Mouse (Mus musculus) limb, embryonic 11.5 days (tissue): ENCODE measurements around the gene Rapgef3. TPM values are rescaled to one million over a fixed set of nuclear protein-coding genes. Genes with fewer than 3 reads are reported as not detected.
A peak's percentile ranks its signal among the peaks of the same experiment; 100 is the strongest.

ENCODE experiments used
- ATAC-seq: fragments of 200-750 bp; cut with Nextera tagmentation; 2 replicates; pipeline ENCODE4 v1.8.0; 2017; ENCODE audit warnings: low read depth; ENCODE audit not compliant: insufficient number of reproducible peaks, low FRiP score, low TSS enrichment
- DNase-seq: peaks from one replicate; pipeline ENCODE4 v3.0.0-alpha.2; 2015; ENCODE audit warnings: low spot score
- H3K27ac ChIP-seq: fragments of 300-500 bp; sonication (generic); replicated peaks from 2 replicates; pipeline ENCODE4 v1.5.1; 2014; ENCODE audit warnings: low read depth, mild to moderate bottlenecking, low read length
- H3K27me3 ChIP-seq: fragments of 300-500 bp; sonication (generic); 2 replicates; pipeline ENCODE4 v1.6.1; 2014; ENCODE audit warnings: mild to moderate bottlenecking, low read length, mixed read lengths; ENCODE audit not compliant: control insufficient read depth, insufficient read depth
- H3K36me3 ChIP-seq: fragments of 300-500 bp; sonication (generic); 2 replicates; pipeline ENCODE4 v1.6.1; 2014; ENCODE audit warnings: mild to moderate bottlenecking, low read length, moderate library complexity, mixed read lengths; ENCODE audit not compliant: control insufficient read depth, insufficient read depth
- H3K4me1 ChIP-seq: fragments of 300-500 bp; sonication (generic); 2 replicates; pipeline ENCODE4 v1.6.1; 2014; ENCODE audit warnings: low read length, mixed read lengths; ENCODE audit not compliant: control insufficient read depth, insufficient read depth
- H3K4me2 ChIP-seq: fragments of 300-500 bp; sonication (generic); 2 replicates; pipeline ENCODE4 v1.6.1; 2014; ENCODE audit warnings: low read depth, mild to moderate bottlenecking, moderate library complexity; ENCODE audit not compliant: severe bottlenecking
- H3K4me3 ChIP-seq: fragments of 300-500 bp; sonication (generic); 2 replicates; pipeline ENCODE4 v1.5.1; 2014; ENCODE audit warnings: low read depth, low read length
- H3K9ac ChIP-seq: fragments of 300-500 bp; sonication (generic); 2 replicates; pipeline ENCODE4 v1.6.1; 2014; ENCODE audit warnings: mild to moderate bottlenecking, low read length
- H3K9me3 ChIP-seq: fragments of 300-500 bp; sonication (generic); 2 replicates; pipeline ENCODE4 v1.6.1; 2016; ENCODE audit warnings: low read length; ENCODE audit not compliant: control insufficient read depth
- WGBS: fragments of 180-500 bp; shearing (Covaris S2); extraction: QIAGEN DNeasy Blood & Tissue Kit; methylation state at CpG from one replicate; pipeline ENCODE4 v1.1.7; 2014; 5-methylcytosine and 5-hydroxymethylcytosine counted together
- polyA plus RNA-seq: library from polyadenylated mRNA; unstranded; fragments of >200 nt; fragmentation: Nextera tagmentation; extraction: Ambion mirVana; gene quantifications from 2 replicates; pipeline ENCODE4 v1.2.1, GENCODE M21; 2014

Gene Rapgef3
- polyA plus RNA-seq, 1 experiment from 2014 or later: 3.9 TPM

DNA sequence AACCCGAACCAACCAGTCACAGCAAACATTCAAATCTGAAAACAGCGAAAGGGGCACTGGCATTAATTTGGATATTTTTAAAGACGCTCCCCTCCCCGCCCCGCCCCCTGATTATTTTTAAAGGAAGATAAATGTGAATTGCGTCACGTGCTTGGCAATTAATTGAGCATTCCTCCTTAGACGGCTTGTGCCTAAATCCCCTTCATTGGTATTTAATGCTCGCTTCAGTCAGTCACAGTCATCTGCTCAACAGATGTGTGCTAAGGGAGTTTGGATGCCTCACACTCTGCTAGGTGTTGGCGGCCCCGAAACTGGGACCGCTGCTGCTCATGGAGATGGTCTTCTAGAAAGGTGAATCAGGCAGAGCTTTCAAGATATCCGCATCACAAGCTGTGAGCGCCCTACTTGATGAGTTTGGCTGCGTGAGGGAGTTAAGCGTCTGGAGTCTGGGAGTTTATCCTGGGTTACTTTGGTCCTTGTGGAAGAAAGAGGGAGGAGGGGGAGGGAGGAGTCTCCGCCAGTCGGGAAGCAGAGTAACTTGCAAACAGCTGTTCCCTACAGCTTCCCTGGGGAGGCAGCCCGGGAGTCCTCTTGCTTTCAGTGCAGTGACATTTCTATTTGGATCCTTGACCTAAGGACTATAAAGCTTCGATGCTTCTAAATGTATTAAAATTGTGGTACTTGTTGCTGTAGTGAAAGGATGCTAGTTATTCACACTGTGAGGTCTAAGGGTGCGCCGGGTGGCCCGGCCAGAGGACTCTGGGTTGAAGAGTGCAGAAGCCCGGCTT lies 14.4 kb upstream of the Rapgef3 start:
- ATAC-seq (peak; percentile 27; the same call in 1 of the 2 replicates), DNase-seq (peak; percentile 77)
- Histone ChIP-seq H3K9me3 (no peaks in the 10 kb centered on the region), H3K9ac (no peak overlapping the region), H3K4me3 (0 out of 2 replicates have a peak overlapping the region, but pooled peaks have one; percentile 5), H3K4me1 (peaks cover 18% of the 10 kb centered on the region), H3K36me3 (no peaks in the 10 kb centered on the region), H3K27me3 (no peaks in the 10 kb centered on the region), H3K27ac (peak overlapping the region; percentile 79), H3K4me2 (peak overlapping the region; percentile 47)
- WGBS: 4% methylated on average over 24 of the region's 24 CpGs

DNA sequence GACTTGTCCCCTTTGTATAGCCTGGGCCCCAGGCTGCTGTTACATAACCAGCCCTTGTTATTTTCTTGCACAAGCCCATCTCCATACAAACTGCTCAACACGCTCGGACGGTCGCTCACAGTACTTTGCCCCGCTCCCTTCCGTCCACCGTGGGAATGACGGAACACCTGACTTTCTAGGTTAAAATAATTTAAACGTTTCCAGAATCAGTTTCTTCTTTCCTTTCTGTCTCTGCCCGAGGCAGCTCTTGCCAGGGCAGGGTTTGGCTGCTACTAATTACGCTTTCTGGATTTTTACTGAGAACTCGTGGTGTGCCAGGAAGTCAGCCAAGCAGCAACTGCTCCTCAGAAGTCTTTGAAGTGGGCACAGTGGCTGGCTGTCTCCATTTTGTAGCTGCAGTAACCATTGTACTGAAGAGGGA lies 12.8 kb upstream of the Rapgef3 start:
- Histone ChIP-seq H3K36me3 (no peaks in the 10 kb centered on the region), H3K9me3 (no peaks in the 10 kb centered on the region), H3K27ac (peak overlapping the region; percentile 66; the same call in 1 of the 2 replicates), H3K4me1 (peaks cover 18% of the 10 kb centered on the region), H3K4me3 (no peak overlapping the region), H3K9ac (no peak overlapping the region), H3K4me2 (no peak overlapping the region), H3K27me3 (no peaks in the 10 kb centered on the region)
- DNase-seq (peak; percentile 43), ATAC-seq (no peak)
- 43% methylated on average over 12 of the region's 12 CpGs for WGBS

DNA sequence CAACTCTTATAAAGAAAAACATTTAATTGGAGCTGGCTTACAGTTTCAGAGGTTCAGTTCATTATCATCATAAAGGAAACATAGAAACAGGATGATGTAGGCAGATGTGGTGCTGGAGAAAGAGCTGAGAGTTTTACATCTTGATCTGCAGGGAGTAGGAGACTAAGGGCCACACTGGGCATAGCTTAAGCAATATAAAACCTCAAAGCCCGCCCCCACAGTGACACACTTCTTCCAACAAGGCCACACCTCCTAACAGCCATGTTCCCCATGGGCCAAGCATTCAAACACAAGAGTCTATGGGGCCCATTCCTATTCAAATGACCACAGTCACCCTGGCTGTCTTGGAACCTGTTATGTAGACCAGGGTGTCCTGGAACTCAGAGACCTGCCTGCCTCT lies 11.8 kb upstream of the Rapgef3 start:
- ATAC-seq: no peak
- no peaks in the 10 kb centered on the region for H3K36me3 ChIP-seq
- H3K4me1 ChIP-seq: peaks cover 18% of the 10 kb centered on the region

DNA sequence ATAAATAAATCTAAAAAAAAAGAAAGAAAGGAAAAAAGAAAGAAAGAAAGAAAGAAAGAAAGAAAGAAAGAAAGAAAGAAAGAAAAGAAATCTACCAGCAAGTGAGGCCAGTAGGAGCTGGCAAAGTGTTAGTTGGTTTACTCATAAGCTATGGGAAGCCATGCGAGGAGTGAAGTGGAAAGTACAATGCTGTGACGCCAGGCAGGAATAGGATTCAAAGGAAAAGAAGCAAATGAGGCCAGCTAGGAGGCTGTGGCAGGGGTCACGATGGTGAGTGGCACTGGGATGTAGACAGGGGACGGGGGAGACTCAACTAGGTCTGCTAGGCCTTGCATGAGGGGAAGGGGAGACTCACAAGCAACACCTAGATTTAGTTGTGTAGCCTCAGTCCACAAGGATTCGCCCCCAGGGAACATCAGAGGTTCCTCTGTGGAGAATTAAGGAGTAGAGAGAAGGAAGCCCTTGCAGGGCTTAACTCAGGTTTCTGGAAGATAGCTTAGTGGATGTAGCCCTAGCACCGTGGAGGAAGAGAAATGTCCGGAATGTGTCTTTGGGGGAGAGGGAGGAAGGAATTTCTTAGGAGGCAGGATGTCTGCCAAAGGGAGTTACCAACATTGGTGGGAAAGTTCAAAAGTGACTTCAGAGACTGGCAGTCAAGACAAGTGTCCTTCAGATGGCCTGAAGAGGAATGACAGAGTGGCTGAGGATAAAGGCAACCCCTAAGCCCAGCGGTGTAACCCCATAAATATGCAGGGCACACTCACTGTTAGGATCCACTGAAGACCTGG lies 10.7 kb upstream of the Rapgef3 start, which contains the start of gene Slc48a1:
Slc48a1 (plus strand) TSS at position 210 of the 788 bp plus-strand sequence.
- Histone ChIP-seq H3K4me3 (no peak within 1 kb of the TSS), H3K4me2 (no peak within 1 kb of the TSS), H3K27me3 (no peaks in the 10 kb centered on the region), H3K9ac (no peak within 1 kb of the TSS), H3K36me3 (no peaks in the 10 kb centered on the region), H3K27ac (no peak within 1 kb of the TSS), H3K4me1 (peaks cover 23% of the 10 kb centered on the region), H3K9me3 (no peaks in the 10 kb centered on the region)
- WGBS: 86% methylated on average over 8 of the region's 8 CpGs
- no peak for DNase-seq
- ATAC-seq: no peak

More for the DNA sequence above, 11.8 kb upstream of the Rapgef3 start:
- no peak for DNase-seq
- whole genome bisulfite sequencing: 85% methylated on average over 1 of the region's 1 CpGs
- Histone ChIP-seq H3K27me3 (no peaks in the 10 kb centered on the region), H3K27ac (no peak overlapping the region), H3K4me3 (no peak overlapping the region), H3K4me2 (no peak overlapping the region), H3K9me3 (no peaks in the 10 kb centered on the region), H3K9ac (no peak overlapping the region)

DNA sequence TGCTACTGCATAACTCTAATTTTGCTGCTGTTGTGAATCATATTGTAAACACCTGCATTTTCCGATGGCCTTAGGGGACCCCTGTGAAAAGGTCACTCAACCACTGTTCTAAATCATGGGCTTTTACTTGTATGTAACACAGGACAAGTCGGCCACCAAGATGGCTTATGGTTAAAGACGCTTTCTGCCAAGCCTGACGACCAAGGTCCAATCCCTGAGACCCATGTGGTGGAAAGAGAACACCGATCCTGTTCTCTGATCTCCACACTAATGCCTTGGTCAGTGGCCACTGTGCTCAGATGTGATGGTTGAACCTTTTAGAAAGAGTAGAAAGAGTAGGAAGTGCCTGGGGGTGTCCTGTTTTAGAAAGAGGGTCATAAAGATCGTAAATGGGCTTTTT lies 9.1 kb upstream of the Rapgef3 start:
- H3K27me3 ChIP-seq: no peaks in the 10 kb centered on the region
- H3K9ac ChIP-seq: no peak overlapping the region
- no peak for DNase-seq
- no peak overlapping the region for H3K4me3 ChIP-seq
- peaks cover 18% of the 10 kb centered on the region; the same call in 1 of the 2 replicates for H3K4me1 ChIP-seq
- H3K27ac ChIP-seq: no peak overlapping the region
- no peak overlapping the region for H3K4me2 ChIP-seq
- no peaks in the 10 kb centered on the region for H3K9me3 ChIP-seq
- no peaks in the 10 kb centered on the region for H3K36me3 ChIP-seq
- WGBS: 73% methylated on average over 6 of the region's 6 CpGs
- no peak for ATAC-seq

DNA sequence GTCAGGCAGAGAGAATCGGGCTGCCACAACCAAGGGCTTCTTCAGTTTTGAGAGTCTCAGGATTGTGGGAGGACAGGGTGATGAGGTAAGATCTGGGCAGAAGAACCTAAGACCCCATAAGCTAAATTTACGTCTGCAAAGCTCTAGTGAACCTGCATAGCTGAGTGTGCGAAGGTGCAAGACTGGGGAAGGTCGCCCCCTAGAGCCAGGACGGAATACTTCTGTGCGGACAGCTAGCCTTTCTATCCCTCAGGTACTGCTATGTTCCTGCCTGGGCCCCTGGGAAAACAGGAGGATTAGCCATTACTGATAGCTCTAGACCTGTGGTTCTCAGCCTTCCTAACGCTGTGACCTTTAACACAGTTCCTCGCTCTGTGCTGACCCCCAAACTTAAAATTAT lies 8.7 kb upstream of the Rapgef3 start:
- no peaks in the 10 kb centered on the region for H3K27me3 ChIP-seq
- 11% methylated on average over 8 of the region's 8 CpGs for WGBS
- no peaks in the 10 kb centered on the region for H3K9me3 ChIP-seq
- H3K4me2 ChIP-seq: no peak overlapping the region
- peaks cover 18% of the 10 kb centered on the region; the same call in 1 of the 2 replicates for H3K4me1 ChIP-seq
- DNase-seq (peak; percentile 81), ATAC-seq (no peak)
- no peak overlapping the region for H3K4me3 ChIP-seq
- H3K27ac ChIP-seq: no peak overlapping the region
- no peaks in the 10 kb centered on the region for H3K36me3 ChIP-seq
- no peak overlapping the region for H3K9ac ChIP-seq

DNA sequence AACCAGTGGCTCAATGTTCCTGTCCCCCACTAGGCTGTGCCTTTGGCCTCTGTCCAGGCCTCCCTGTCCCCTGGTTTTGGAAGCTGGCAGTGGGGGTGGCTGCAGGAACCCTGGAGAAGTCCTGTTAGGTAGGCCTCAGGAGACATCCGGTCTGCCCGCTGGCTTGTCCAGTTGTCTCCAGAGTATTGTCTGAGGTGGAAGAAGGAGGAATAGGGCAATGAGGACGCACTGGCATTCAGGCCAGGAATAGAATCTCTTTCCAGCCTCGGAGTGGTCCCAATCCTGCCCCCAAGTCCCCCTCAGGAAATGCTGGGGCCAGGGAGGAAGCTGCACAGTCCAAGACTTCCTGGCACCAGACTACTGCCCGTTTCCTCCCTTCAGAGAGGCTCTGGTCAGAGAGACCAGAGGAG lies 6.2 kb upstream of the Rapgef3 start:
- Histone ChIP-seq H3K9me3 (no peaks in the 10 kb centered on the region; the same call in 1 of the 2 replicates), H3K9ac (no peak overlapping the region), H3K4me1 (peaks cover 8% of the 10 kb centered on the region; the same call in 1 of the 2 replicates), H3K36me3 (no peaks in the 10 kb centered on the region), H3K27ac (peak overlapping the region; percentile 33; the same call in 1 of the 2 replicates), H3K4me2 (no peak overlapping the region), H3K4me3 (no peak overlapping the region), H3K27me3 (no peaks in the 10 kb centered on the region)
- no peak for DNase-seq
- WGBS: 69% methylated on average over 5 of the region's 5 CpGs
- ATAC-seq: no peak

DNA sequence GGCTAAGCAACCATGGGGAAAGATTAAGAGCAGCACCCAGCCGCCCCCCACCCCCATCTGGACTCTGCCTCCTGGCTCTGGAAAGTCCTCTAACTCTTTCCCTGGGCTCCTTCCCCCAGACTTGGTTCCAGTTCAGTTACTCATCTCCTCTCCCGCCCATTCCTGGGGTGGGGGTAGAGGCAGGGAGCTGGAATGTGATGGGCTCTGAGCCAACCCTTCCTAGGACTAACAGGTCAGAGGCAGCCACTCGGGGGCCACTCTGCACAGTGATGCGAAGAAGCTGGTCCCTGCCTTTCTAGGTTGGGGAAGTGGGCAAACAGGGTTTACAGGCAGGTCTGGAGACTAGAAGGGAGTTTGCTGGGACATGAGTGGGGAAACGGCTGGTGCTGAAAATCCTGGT lies 5.3 kb upstream of the Rapgef3 start:
- Histone ChIP-seq H3K27me3 (no peaks in the 10 kb centered on the region), H3K9ac (no peak overlapping the region), H3K4me3 (no peak overlapping the region), H3K9me3 (no peaks in the 10 kb centered on the region; the same call in 1 of the 2 replicates), H3K4me1 (peaks cover 11% of the 10 kb centered on the region; the same call in 1 of the 2 replicates), H3K27ac (no peak overlapping the region; the same call in 1 of the 2 replicates), H3K36me3 (no peaks in the 10 kb centered on the region), H3K4me2 (no peak overlapping the region)
- WGBS: 41% methylated on average over 5 of the region's 5 CpGs
- no peak for DNase-seq
- no peak for ATAC-seq
